Mouse (Mus musculus) cerebellum, adult 2 months (tissue): ENCODE measurements around the gene Fhl2. TPM values are rescaled to one million over a fixed set of nuclear protein-coding genes. Genes with fewer than 3 reads are reported as not detected.

Experiments used
- DNase-seq, 2 experiments: peaks; one replicate each; pipeline ENCODE4 v3.0.0; 2021
- H3K27ac ChIP-seq: fragments of 200-500 bp; 2 replicates; pipeline ENCODE4 v1.5.1; 2012; ENCODE audit warnings: low read length, control low read depth, inconsistent platforms; ENCODE audit not compliant: insufficient read depth
- H3K27me3 ChIP-seq: fragments of 200-500 bp; 2 replicates; pipeline ENCODE4 v1.6.1; 2012; ENCODE audit warnings: inconsistent platforms, mild to moderate bottlenecking, low read length, moderate library complexity; ENCODE audit not compliant: control insufficient read depth, insufficient read depth
- H3K4me1 ChIP-seq: fragments of 200-500 bp; 2 replicates; pipeline ENCODE4 v1.6.1; 2011; ENCODE audit warnings: low read length; ENCODE audit not compliant: control insufficient read depth, insufficient read depth
- H3K4me3 ChIP-seq: fragments of 200-500 bp; replicated peaks from 2 replicates; pipeline ENCODE3; 2011; ENCODE audit warnings: mild to moderate bottlenecking, low read depth, low read length, control low read depth; ENCODE audit not compliant: insufficient read depth
- CTCF ChIP-seq: fragments of 200-500 bp; IDR thresholded peaks from 2 replicates; pipeline ENCODE4 v1.5.1; 2011; ENCODE audit warnings: low read depth, mild to moderate bottlenecking, control low read depth, low read length, moderate library complexity, borderline replicate concordance; ENCODE audit not compliant: insufficient read depth
- POLR2A ChIP-seq: fragments of 200-500 bp; IDR thresholded peaks from 2 replicates; pipeline ENCODE4 v1.6.1; 2011; ENCODE audit warnings: low read length, control low read depth, borderline replicate concordance; ENCODE audit not compliant: insufficient read depth
- WGBS: fragments of 180-500 bp; shearing (Covaris S2); methylation state at CpG from one replicate; pipeline ENCODE4 v1.1.7; 2018; 5-methylcytosine and 5-hydroxymethylcytosine counted together
- polyA plus RNA-seq: library from polyadenylated mRNA; depleted of rRNA; stranded (reverse); fragments of >200 nt; gene quantifications from 2 replicates; pipeline ENCODE4 v1.2.3, GENCODE M21; 2012

Gene Fhl2
- polyA plus RNA-seq, 1 experiment = 6.2 TPM

DNA sequence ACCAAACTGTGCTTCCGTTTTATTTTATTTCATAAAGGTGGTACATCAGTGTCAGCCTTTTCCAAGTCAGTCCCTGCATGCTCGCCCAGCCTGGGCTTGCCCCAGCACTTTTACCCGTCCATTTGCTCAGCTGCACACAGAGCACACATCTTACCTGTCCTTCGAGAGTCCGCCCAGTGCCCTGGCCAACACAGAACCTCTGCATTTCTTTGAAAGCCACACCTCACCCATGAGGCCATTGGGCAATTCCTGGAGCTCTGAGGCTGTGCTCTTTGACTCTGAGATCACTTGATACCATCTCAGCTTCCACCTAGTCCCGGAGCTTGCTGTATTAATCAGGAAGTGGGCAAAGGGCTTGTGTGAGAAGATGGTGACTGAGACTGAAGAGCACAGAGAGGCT, 51.4 kb downstream of the Fhl2 start:
- TF ChIP-seq CTCF = no peak
- no peak for TF ChIP-seq POLR2A
- 93% methylated on average over 6 of the region's 6 CpGs for WGBS
- Histone ChIP-seq H3K27ac (no peak overlapping the region), H3K4me1 (peaks cover 9% of the 10 kb centered on the region), H3K27me3 (no peaks in the 10 kb centered on the region), H3K4me3 (no peak overlapping the region)
- DNase-seq = no peak

DNA sequence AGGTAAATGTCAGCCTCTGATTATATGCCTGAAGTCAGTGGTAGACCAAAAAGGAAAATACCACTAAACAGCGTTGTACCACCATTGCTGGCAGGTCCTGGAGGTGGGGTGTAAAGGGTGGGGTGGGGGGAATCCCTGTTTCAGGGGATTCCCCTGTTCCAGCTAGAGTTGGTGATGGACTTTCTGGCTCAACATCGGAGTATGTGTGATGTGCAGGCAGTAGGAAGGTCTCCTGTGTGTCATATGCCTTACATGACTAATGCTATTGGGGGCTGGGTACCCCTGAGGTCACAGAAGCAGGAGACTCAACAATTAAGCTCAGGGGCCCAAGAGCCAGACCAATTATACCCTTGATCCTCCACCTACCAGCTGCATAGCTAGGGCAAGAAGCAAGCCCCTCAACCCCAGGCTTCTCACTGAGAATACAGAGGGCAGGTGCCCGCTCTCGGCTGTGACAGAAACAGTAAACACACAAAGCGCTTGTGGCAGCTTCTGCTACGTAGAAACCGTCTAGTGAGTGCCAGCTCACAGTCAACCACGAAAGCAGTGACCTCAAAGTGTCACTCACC, 52.4 kb downstream of the Fhl2 start:
- no peak for DNase-seq
- peaks cover 9% of the 10 kb centered on the region for H3K4me1 ChIP-seq
- WGBS = 89% methylated on average over 8 of the region's 8 CpGs
- H3K27me3 ChIP-seq = no peaks in the 10 kb centered on the region
- H3K27ac ChIP-seq = no peak overlapping the region
- H3K4me3 ChIP-seq = no peak overlapping the region
- no peak for TF ChIP-seq POLR2A
- no peak for TF ChIP-seq CTCF

DNA sequence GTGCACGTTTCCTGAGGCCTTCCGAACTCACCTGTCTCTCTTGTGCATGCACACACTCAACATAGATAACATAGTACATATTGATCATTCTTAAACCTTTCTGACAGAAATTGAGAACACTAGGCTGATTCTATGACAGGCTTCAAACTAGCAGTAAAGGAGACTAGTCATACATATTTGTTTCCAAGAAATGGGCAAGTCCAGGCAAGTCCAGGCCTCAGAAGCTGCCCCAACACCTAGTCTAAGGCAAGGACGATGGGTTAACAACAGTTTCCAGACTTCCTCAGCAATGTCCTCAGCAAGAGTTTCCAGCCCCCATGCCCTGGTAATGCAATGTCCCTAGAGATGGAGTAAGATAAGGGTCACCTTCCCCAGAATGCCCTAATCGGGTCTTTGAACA, 53.0 kb downstream of the Fhl2 start:
- DNase-seq = no peak
- WGBS = 94% methylated on average over 4 of the region's 4 CpGs

DNA sequence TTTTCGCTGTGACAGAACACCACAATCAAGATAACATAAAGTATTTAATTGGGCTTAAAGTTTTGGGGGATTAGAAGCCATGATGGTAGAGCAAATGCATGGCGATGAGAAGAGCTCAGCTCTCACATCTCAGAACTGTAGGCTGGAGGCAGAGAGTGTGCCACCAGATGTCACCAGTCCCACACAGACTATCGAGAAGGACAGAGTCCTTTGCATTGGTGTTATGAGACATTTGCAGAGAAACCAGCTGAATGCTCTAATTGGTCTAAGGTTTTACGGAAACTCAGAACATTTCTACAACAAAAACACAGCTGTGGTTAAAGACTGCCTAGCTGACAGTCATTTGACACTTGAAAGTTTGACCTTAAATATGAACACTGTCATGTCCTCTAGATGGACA, 53.5 kb downstream of the Fhl2 start:
- DNase-seq = no peak
- WGBS = 76% methylated on average over 4 of the region's 4 CpGs
- Histone ChIP-seq H3K4me1 (peaks cover 9% of the 10 kb centered on the region), H3K4me3 (no peak overlapping the region), H3K27ac (no peak overlapping the region), H3K27me3 (no peaks in the 10 kb centered on the region)
- TF ChIP-seq CTCF (no peak), POLR2A (no peak)

More for the DNA sequence above, 53.0 kb downstream of the Fhl2 start:
- H3K27ac ChIP-seq = no peak overlapping the region
- H3K4me1 ChIP-seq = peaks cover 9% of the 10 kb centered on the region
- no peaks in the 10 kb centered on the region for H3K27me3 ChIP-seq
- no peak overlapping the region for H3K4me3 ChIP-seq
- TF ChIP-seq CTCF (no peak), POLR2A (no peak)

DNA sequence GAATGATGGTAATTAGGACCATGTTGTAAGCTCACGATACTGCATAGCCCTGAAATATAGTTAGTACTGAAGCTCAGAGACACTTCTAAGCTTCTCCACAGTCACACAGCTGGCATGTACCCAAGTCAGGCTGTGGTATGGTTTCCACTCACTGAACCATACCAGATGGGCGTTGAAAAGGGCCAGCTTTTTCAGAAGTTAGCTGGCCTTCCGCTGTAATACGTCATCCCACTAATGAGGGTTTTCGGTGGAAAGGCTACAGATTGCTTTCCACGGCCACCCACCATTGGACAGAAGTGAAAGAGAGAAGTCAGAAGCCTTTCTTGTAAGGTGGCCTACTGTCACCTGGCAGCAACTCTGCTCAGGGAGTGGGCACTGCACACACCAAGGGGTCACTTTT, 53.9 kb downstream of the Fhl2 start:
- 59% methylated on average over 6 of the region's 6 CpGs for WGBS
- DNase-seq = no peak
- H3K4me1 ChIP-seq = peaks cover 9% of the 10 kb centered on the region

DNA sequence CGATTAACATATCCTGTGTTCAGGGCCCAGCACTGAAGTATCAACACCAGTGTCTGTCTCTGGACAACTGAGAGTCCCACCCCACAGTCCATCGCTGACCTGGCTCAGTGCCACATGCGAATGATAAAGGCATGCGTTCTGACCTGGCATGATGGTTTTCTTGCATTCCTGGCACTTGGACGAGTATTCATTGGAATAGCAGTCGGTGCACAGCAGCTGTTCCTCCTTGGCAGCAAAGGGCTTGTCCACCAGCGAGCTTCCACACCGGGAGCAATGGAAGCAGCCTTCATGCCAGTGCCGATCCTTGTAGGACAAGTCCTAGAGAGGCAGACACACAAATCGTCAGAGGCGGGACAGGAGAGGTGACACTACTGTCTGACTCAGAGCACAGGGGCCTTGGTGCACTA, 55.2 kb downstream of the Fhl2 start:
- Histone ChIP-seq H3K27ac (no peak overlapping the region), H3K4me1 (peaks cover 9% of the 10 kb centered on the region), H3K27me3 (no peaks in the 10 kb centered on the region), H3K4me3 (peak overlapping the region; percentile 35)
- TF ChIP-seq POLR2A (no peak), CTCF (no peak)
- 10% methylated on average over 11 of the region's 11 CpGs for WGBS
- DNase-seq = peak; percentile 35 to 36

More for the DNA sequence above, 53.9 kb downstream of the Fhl2 start:
- H3K4me3 ChIP-seq = no peak overlapping the region
- no peaks in the 10 kb centered on the region for H3K27me3 ChIP-seq
- no peak overlapping the region for H3K27ac ChIP-seq
- TF ChIP-seq CTCF (no peak), POLR2A (no peak)

DNA sequence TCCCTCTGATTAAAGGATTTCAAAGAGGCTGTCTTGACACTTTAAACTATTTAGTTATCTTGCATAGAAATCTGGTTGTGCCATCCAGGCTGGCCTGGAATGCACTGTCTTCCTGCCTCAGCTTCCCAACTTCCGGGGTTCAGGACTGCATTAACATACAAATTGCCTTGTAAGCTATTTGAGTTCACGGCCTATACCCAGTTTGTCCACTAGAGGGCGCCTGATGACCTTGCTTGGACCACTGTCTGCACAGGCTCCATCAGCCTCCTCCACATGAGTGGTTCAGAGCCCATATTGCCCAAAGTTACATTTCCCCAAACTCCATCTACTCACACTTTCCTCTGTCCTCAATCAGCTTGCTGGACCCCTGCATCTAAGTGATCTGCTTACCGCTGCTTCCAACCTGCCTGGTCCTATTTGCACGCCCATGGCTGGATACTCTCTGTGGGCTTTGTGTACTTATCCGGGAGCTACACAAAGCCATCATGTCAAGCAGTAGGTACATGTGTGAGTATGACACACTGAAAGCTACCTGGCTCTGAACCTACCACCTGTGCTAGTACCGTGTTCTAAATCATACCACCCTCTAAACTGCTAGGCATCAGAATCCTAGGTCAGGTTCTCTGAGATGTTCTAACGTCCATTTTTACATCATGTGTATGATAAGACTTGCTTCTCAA, 57.1 kb downstream of the Fhl2 start:
- TF ChIP-seq CTCF (peak; percentile 91), POLR2A (no peak)
- peak; percentile 63 to 75 for DNase-seq
- 58% methylated on average over 8 of the region's 8 CpGs for WGBS
- Histone ChIP-seq H3K4me3 (no peak overlapping the region), H3K27ac (no peak overlapping the region), H3K4me1 (peaks cover 9% of the 10 kb centered on the region), H3K27me3 (no peaks in the 10 kb centered on the region)

DNA sequence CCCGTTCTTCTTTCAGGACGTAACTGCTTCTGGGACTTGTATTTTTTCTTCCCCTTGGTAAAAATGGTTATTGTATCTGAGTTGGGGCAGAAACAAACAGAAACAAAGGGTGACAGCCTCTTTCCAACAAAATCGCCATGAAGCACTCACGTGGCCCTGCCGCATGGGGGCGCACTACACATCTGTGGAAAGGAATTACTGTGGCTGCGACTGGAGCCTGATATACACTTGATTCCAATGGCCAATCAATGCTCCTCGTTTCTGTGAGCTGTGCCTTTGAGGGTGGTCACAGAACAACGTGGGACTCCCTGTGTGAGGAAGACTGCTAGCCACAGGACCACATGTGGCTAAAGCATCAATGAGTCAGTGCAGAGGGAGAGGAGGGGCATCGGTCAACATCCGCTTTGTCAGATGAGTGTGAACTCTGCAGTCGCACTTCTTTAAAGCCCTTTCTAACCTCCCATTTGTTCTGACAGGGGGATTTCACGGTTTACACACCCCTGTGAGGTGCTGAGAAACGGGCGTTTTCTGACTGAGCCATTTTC, 58.4 kb downstream of the Fhl2 start:
- WGBS = 65% methylated on average over 15 of the region's 15 CpGs
- H3K4me3 ChIP-seq = no peak overlapping the region
- H3K27me3 ChIP-seq = no peaks in the 10 kb centered on the region
- no peak for DNase-seq
- no peak overlapping the region for H3K27ac ChIP-seq
- TF ChIP-seq CTCF (no peak), POLR2A (no peak)
- peaks cover 9% of the 10 kb centered on the region for H3K4me1 ChIP-seq
